Mouse (Mus musculus): ENCODE data around the gene Lats2. TPM values are rescaled to one million over a fixed set of nuclear protein-coding genes. Genes with fewer than 3 reads are reported as not detected.

The Lats2 gene
- total and polyA plus RNA-seq, 2 experiments from 2014 or later = 3.8 to 7.7 TPM

DNA sequence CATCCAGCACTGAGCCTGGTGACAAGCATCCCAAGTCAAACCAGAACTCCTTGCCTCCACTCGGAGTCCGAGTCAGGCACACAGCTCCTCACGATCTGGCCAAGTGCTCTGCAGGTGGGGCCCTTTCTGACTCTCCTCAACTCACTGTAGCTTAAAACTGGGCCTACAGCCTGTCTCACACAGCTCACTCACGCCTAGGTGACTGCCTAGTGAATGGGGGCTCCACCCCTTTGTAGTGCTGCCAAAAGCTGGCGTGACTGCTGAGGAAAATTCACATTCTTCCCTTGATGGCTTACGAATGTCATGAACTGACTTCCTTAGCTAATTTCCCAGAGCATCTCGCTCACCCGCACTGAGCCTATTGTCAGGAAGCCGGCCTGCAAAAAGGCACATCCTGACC is 27.7 kb downstream of the Lats2 start:
- 36% methylated on average over 9 of the region's 9 CpGs for WGBS

DNA sequence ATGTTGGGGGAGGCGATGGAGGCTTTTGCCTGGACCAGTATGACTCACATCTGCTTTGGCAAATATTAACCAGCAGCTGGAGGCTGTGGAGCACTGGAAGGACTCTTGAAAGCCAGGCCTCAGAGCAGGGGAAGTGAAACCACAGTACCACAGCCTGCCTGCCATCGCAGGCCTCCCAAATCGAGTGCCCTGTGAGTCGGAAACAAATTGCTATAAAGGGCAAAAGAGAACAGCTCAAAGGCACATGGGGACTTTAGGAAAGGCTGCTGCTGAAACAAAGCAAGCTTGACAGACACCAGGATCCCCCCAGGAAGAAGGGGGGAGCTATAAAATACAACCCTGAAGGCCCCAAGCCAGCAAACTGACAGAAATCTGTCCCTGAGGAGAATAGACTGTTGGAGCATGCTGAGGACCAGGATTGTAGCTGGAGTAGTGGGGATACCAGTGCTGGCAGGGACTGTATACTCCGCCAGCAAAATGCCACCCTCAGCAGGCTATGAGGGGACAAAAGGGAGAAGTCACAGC is 28.2 kb downstream of the Lats2 start:
- H3K9me3 ChIP-seq (ENCODE audit: low read length) = no peaks in the 10 kb centered on the region
- peak overlapping the region; percentile 38; the same call in 1 of the 2 replicates for H3K27ac ChIP-seq (ENCODE audit: low read depth, low read length)
- H3K27me3 ChIP-seq (ENCODE audit: insufficient read depth, low read length) = no peaks in the 10 kb centered on the region
- H3K4me1 ChIP-seq (ENCODE audit: insufficient read depth, low read length) = no peaks in the 10 kb centered on the region
- peak; percentile 75 for DNase-seq (ENCODE audit: low spot score)
- H3K4me3 ChIP-seq (ENCODE audit: low read depth, low read length) = no peak overlapping the region
- ATAC-seq (ENCODE audit: low FRiP score) = peak; percentile 68; the same call in 1 of the 2 replicates
- TF ChIP-seq CTCF (IDR thresholded peaks at IDR 0.05) = no peak
- H3K36me3 ChIP-seq (ENCODE audit: insufficient read depth, low read length) = no peaks in the 10 kb centered on the region
- H3K4me2 ChIP-seq (ENCODE audit: low read depth, low read length, poor library complexity, severe bottlenecking) = no peak overlapping the region
- WGBS = 55% methylated on average over 5 of the region's 5 CpGs
- no peak overlapping the region for H3K9ac ChIP-seq (replicated peaks; ENCODE audit: low read length, poor library complexity, severe bottlenecking)

More for the DNA sequence above, 27.7 kb downstream of the Lats2 start:
- ATAC-seq (ENCODE audit: low FRiP score) (peak; percentile 62; the same call in 1 of the 2 replicates), DNase-seq (ENCODE audit: low spot score) (peak; percentile 47)
- peak overlapping the region; percentile 38; the same call in 1 of the 2 replicates for H3K27ac ChIP-seq (ENCODE audit: low read depth, low read length)
- H3K27me3 ChIP-seq (ENCODE audit: insufficient read depth, low read length) = no peaks in the 10 kb centered on the region
- no peak overlapping the region for H3K4me3 ChIP-seq (ENCODE audit: low read depth, low read length)
- H3K4me2 ChIP-seq (ENCODE audit: low read depth, low read length, poor library complexity, severe bottlenecking) = no peak overlapping the region
- no peak overlapping the region for H3K9ac ChIP-seq (replicated peaks; ENCODE audit: low read length, poor library complexity, severe bottlenecking)
- H3K4me1 ChIP-seq (ENCODE audit: insufficient read depth, low read length) = no peaks in the 10 kb centered on the region
- no peaks in the 10 kb centered on the region for H3K9me3 ChIP-seq (ENCODE audit: low read length)
- H3K36me3 ChIP-seq (ENCODE audit: insufficient read depth, low read length) = no peaks in the 10 kb centered on the region
- TF ChIP-seq CTCF (IDR thresholded peaks at IDR 0.05) = no peak

DNA sequence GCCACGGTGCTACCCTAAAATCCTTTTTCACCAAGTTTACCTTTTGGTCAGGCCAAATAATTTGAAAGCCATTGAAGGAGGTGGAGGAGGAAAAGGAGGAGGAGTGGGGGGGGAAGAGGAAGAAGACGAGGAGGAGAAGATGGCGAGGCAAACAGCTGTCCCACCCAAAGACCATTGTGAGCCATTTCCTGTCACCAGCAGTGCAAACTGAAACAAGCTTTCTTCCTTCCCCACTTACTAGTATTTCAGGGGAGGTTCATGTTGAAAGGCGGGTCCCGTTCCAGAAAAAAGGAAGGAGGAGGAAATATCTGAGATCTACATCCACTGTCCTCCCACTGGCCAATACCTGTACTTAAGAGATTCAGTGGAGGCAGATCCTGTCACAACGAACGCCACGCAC is 28.8 kb downstream of the Lats2 start:
- no peaks in the 10 kb centered on the region for H3K9me3 ChIP-seq (ENCODE audit: low read length)
- H3K27ac ChIP-seq (ENCODE audit: low read depth, low read length) = no peak overlapping the region
- H3K27me3 ChIP-seq (ENCODE audit: insufficient read depth, low read length) = no peaks in the 10 kb centered on the region
- H3K9ac ChIP-seq (replicated peaks; ENCODE audit: low read length, poor library complexity, severe bottlenecking) = no peak overlapping the region
- no peak overlapping the region for H3K4me2 ChIP-seq (ENCODE audit: low read depth, low read length, poor library complexity, severe bottlenecking)
- DNase-seq (ENCODE audit: low spot score) = no peak
- H3K4me3 ChIP-seq (ENCODE audit: low read depth, low read length) = no peak overlapping the region
- H3K36me3 ChIP-seq (ENCODE audit: insufficient read depth, low read length) = no peaks in the 10 kb centered on the region
- TF ChIP-seq CTCF (IDR thresholded peaks at IDR 0.05) = no peak
- H3K4me1 ChIP-seq (ENCODE audit: insufficient read depth, low read length) = no peaks in the 10 kb centered on the region
- ATAC-seq (ENCODE audit: low FRiP score) = no peak
- WGBS = 88% methylated on average over 8 of the region's 8 CpGs

DNA sequence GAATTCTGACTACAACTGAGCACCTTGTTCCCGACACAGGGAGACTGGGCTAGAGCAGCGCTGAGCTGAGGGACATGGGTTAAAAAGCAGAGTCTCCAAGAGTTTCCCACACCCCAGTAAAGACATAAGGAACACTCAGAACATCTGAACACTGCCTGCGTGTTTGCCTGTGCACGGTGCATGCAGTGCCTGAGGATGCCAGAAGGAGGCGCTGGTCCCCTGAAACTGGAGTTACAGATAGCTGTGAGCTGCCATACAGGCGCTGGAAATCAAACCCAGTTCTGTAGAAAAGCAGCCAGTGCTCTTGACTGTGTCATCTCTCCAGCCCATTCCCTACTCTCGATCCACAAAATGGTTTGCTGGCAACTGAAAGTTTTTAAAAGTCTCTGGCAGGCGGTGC is 32.0 kb downstream of the Lats2 start:
- DNase-seq (ENCODE audit: low spot score) (no peak), ATAC-seq (ENCODE audit: low FRiP score) (no peak)
- Histone ChIP-seq H3K27me3 (ENCODE audit: insufficient read depth, low read length) (no peaks in the 10 kb centered on the region), H3K4me1 (ENCODE audit: insufficient read depth, low read length) (no peaks in the 10 kb centered on the region), H3K9ac (replicated peaks; ENCODE audit: low read length, poor library complexity, severe bottlenecking) (no peak overlapping the region), H3K27ac (ENCODE audit: low read depth, low read length) (no peak overlapping the region), H3K4me2 (ENCODE audit: low read depth, low read length, poor library complexity, severe bottlenecking) (no peak overlapping the region), H3K4me3 (ENCODE audit: low read depth, low read length) (no peak overlapping the region), H3K9me3 (ENCODE audit: low read length) (no peaks in the 10 kb centered on the region), H3K36me3 (ENCODE audit: insufficient read depth, low read length) (no peaks in the 10 kb centered on the region)
- WGBS = 86% methylated on average over 8 of the region's 8 CpGs
- TF ChIP-seq CTCF (IDR thresholded peaks at IDR 0.05) = no peak

DNA sequence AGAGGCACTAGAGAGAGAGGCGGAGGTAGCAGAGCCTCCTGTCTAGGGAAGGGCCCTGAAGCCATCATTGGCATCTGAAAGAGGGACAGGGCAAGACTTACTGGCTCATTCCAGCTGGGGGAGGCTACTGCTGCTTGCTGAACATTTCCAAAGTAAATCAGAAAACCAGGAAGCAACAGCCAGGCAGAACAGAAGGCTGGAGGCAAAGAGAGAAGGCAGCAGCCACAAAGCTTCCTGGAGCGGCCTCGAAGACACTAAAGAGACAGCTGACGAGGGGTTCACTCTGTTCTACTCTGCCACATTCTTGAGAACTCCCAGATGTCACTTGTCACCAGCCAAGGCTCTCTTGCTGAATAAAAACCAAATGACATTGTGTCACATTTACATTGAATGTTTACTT is 33.7 kb downstream of the Lats2 start:
- ATAC-seq (ENCODE audit: low FRiP score) = no peak
- no peak overlapping the region for H3K27ac ChIP-seq (ENCODE audit: low read depth, low read length)
- H3K4me1 ChIP-seq (ENCODE audit: insufficient read depth, low read length) = no peaks in the 10 kb centered on the region
- DNase-seq (ENCODE audit: low spot score) = no peak
- no peaks in the 10 kb centered on the region for H3K36me3 ChIP-seq (ENCODE audit: insufficient read depth, low read length)
- no peaks in the 10 kb centered on the region for H3K9me3 ChIP-seq (ENCODE audit: low read length)
- H3K27me3 ChIP-seq (ENCODE audit: insufficient read depth, low read length) = no peaks in the 10 kb centered on the region
- no peak overlapping the region for H3K4me2 ChIP-seq (ENCODE audit: low read depth, low read length, poor library complexity, severe bottlenecking)
- H3K9ac ChIP-seq (replicated peaks; ENCODE audit: low read length, poor library complexity, severe bottlenecking) = no peak overlapping the region
- 79% methylated on average over 4 of the region's 4 CpGs for WGBS
- no peak overlapping the region for H3K4me3 ChIP-seq (ENCODE audit: low read depth, low read length)
- TF ChIP-seq CTCF (IDR thresholded peaks at IDR 0.05) = no peak

DNA sequence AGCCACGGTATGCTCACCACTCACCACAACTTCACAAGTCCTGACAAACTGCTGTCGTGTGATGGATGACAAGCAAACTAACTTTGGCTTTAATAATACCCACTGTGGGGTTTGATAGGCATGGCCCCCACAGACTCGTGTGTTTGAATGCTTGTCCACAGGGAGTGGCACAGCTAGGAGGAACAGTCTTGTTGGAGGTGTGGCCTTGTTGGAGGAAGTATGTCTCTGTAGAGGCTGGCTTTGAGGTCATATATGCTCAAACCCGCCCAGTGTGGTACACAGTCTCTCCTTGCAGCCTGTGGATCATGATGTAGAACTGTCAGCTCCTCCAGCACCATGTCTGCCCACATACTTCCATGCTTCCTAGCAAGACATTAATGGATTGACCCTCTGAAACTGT is 39.9 kb downstream of the Lats2 start:
- WGBS = 89% methylated on average over 4 of the region's 4 CpGs
- Histone ChIP-seq H3K4me2 (ENCODE audit: low read depth, low read length, poor library complexity, severe bottlenecking) (no peak overlapping the region), H3K4me3 (ENCODE audit: low read depth, low read length) (no peak overlapping the region), H3K27me3 (ENCODE audit: insufficient read depth, low read length) (no peaks in the 10 kb centered on the region), H3K4me1 (ENCODE audit: insufficient read depth, low read length) (no peaks in the 10 kb centered on the region), H3K27ac (ENCODE audit: low read depth, low read length) (no peak overlapping the region), H3K36me3 (ENCODE audit: insufficient read depth, low read length) (no peaks in the 10 kb centered on the region), H3K9me3 (ENCODE audit: low read length) (no peaks in the 10 kb centered on the region), H3K9ac (replicated peaks; ENCODE audit: low read length, poor library complexity, severe bottlenecking) (no peak overlapping the region)
- DNase-seq (ENCODE audit: low spot score) (no peak), ATAC-seq (ENCODE audit: low FRiP score) (no peak)
- no peak for TF ChIP-seq CTCF (IDR thresholded peaks at IDR 0.05)

Measured in midbrain, postnatal 0 days (tissue).